Mouse (Mus musculus) ES-Bruce4 (cell line): Measurements from ENCODE around the gene Myo1e.

ENCODE experiments used
- CTCF ChIP-seq: IDR thresholded peaks from one replicate; pipeline ENCODE4 v1.8.1; 2011; ENCODE audit warnings: low read depth, low read length
- POLR2A ChIP-seq: IDR thresholded peaks from one replicate; pipeline ENCODE4 v1.8.1; 2011; ENCODE audit warnings: low read length; ENCODE audit not compliant: insufficient read depth

DNA sequence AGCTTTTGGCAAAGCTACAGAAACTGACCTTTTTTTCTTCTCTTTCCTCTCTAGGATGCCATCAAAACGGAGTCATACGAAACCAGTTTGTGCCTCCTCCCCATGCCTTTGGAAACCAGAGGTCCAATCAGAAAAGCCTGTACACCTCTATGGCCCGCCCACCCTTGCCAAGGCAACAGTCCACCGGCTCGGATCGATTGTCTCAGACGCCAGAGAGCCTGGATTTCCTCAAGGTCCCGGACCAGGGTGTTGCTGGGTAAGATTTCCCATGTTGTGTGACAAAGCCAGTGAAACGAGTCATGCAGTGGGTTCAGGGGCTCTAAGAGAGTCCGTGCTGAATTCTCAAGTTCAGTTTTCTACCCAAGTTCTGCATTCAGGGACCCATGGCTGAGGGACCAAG lies 176.6 kb downstream of the Myo1e start:
- no peak for TF ChIP-seq CTCF
- no peak for TF ChIP-seq POLR2A
